Mouse (Mus musculus): ENCODE results near the gene Rexo5.

DNA sequence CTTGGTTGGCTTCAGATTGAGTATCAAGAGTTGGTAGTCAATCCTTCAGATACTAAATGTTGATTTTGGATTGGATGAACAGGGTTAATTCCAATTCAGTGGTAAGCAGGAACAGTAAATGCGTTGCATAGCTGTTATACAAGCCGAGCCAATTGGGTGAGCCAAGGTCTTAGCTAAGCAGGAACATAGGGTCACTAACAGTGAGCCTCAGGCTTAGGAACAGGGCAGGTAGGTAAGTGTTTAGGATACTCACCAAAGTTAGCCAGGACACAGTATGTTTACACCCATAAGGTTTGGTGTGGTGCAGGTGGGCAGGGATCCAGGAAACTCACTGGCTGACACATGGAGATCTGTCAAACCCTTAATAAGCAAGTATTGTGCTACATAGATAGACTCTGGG is 53.6 kb downstream of the Rexo5 start:
- TF ChIP-seq CTCF (IDR thresholded peaks at IDR 0.05; ENCODE audit: borderline replicate concordance, control insufficient read depth, extremely low read depth, insufficient read depth, low read length, poor library complexity) (no peak), POLR2A (IDR thresholded peaks at IDR 0.05; ENCODE audit: control insufficient read depth, extremely low read depth, insufficient read depth, low read length, poor library complexity) (no peak)
